Mouse (Mus musculus): ENCODE measurements around the gene Taf6l. TPM values are rescaled to one million over a fixed set of nuclear protein-coding genes. Genes with fewer than 3 reads are reported as not detected.

Gene Taf6l
- total and polyA plus RNA-seq, 3 experiments = 17.0 to 33.4 (median 17.5) TPM

- TF ChIP-seq POLR2AphosphoS5 (IDR thresholded peaks at IDR 0.05; ENCODE audit: insufficient replicate concordance, low read depth, low read length) (0 out of 2 replicates have a peak, but pooled peaks have one; percentile 64), CTCF (IDR thresholded peaks at IDR 0.05; ENCODE audit: low read depth, low read length) (no peak)
- peaks cover 68% of the 10 kb centered on the region for H3K36me3 ChIP-seq (replicated peaks)
- peak within 1 kb of the TSS; percentile 85 for H3K4me3 ChIP-seq (ENCODE audit: low read depth, low read length)
- H3K4me1 ChIP-seq (ENCODE audit: insufficient read depth, low read depth, low read length) = peaks cover 51% of the 10 kb centered on the region
- no peaks in the 10 kb centered on the region for H3K9me3 ChIP-seq (replicated peaks)
- ATAC-seq (ENCODE audit: extremely low read depth, insufficient number of reproducible peaks, low FRiP score, poor library complexity, severe bottlenecking) (peak; percentile 85), DNase-seq (ENCODE audit: low spot score) (peak; percentile 91)
- no peaks in the 10 kb centered on the region for H3K27me3 ChIP-seq (ENCODE audit: insufficient read depth, low read length)
These were observed 12.0 kb downstream of the Taf6l start, which contains the start of gene Tmem179b for GRCm38 (mm10) chr19:8774086-8774835. Gene Tmem179b, minus strand, starts transcription at chr19:8774467.

GRCm38 (mm10) chr19:8773409-8773808, 12.8 kb downstream of the Taf6l start:
- Histone ChIP-seq H3K36me3 (replicated peaks) (peaks cover 70% of the 10 kb centered on the region), H3K4me1 (ENCODE audit: insufficient read depth, low read depth, low read length) (peaks cover 51% of the 10 kb centered on the region), H3K27me3 (ENCODE audit: insufficient read depth, low read length) (no peaks in the 10 kb centered on the region), H3K4me3 (ENCODE audit: low read depth, low read length) (peak overlapping the region; percentile 85), H3K9me3 (replicated peaks) (no peaks in the 10 kb centered on the region)
- ATAC-seq (ENCODE audit: extremely low read depth, insufficient number of reproducible peaks, low FRiP score, poor library complexity, severe bottlenecking) (no peak), DNase-seq (ENCODE audit: low spot score) (no peak)
- no peak for TF ChIP-seq GATA2 (IDR thresholded peaks at IDR 0.05; ENCODE audit: borderline replicate concordance, low read depth, low read length)

- TF ChIP-seq CTCF (IDR thresholded peaks at IDR 0.05; ENCODE audit: low read depth, low read length) (no peak), TAL1 (conservative IDR thresholded peaks at IDR 0.05; ENCODE audit: low read depth, low read length) (peak; percentile 66; the same call in 1 of the 2 replicates)
- H3K9me3 ChIP-seq (replicated peaks) = no peaks in the 10 kb centered on the region
- peak overlapping the region; percentile 85; the same call in 1 of the 2 replicates for H3K4me3 ChIP-seq (ENCODE audit: low read depth, low read length)
- peaks cover 51% of the 10 kb centered on the region for H3K4me1 ChIP-seq (ENCODE audit: insufficient read depth, low read depth, low read length)
- H3K27me3 ChIP-seq (ENCODE audit: insufficient read depth, low read length) = no peaks in the 10 kb centered on the region
- H3K36me3 ChIP-seq (replicated peaks) = peaks cover 70% of the 10 kb centered on the region
- peak; percentile 43 for DNase-seq (ENCODE audit: low spot score)
- peak; percentile 48; the same call in 1 of the 2 replicates for ATAC-seq (ENCODE audit: extremely low read depth, insufficient number of reproducible peaks, low FRiP score, poor library complexity, severe bottlenecking)
These were observed 13.2 kb downstream of the Taf6l start for GRCm38 (mm10) chr19:8772996-8773395.

GRCm38 (mm10) chr19:8770567-8771270, 15.5 kb downstream of the Taf6l start, which contains the start of gene Tmem223:
Gene Tmem223, plus strand, starts transcription at chr19:8770996.
- TF ChIP-seq CTCF (IDR thresholded peaks at IDR 0.05; ENCODE audit: low read depth, low read length) (no peak), POLR2AphosphoS5 (IDR thresholded peaks at IDR 0.05; ENCODE audit: insufficient replicate concordance, low read depth, low read length) (no peak), TAL1 (conservative IDR thresholded peaks at IDR 0.05; ENCODE audit: low read depth, low read length) (no peak), GATA2 (IDR thresholded peaks at IDR 0.05; ENCODE audit: borderline replicate concordance, low read depth, low read length) (no peak), GATA1 (IDR thresholded peaks at IDR 0.05; ENCODE audit: borderline replicate concordance, low read length) (no peak)
- ATAC-seq (ENCODE audit: extremely low read depth, insufficient number of reproducible peaks, low FRiP score, poor library complexity, severe bottlenecking) (no peak), DNase-seq (ENCODE audit: low spot score) (no peak)
- peaks cover 81% of the 10 kb centered on the region for H3K36me3 ChIP-seq (replicated peaks)
- H3K4me3 ChIP-seq (ENCODE audit: low read depth, low read length) = peak within 1 kb of the TSS; percentile 10; the same call in 1 of the 2 replicates
- H3K9me3 ChIP-seq (replicated peaks) = peaks cover 2% of the 10 kb centered on the region
- peaks cover 39% of the 10 kb centered on the region for H3K4me1 ChIP-seq (ENCODE audit: insufficient read depth, low read depth, low read length)
- H3K27me3 ChIP-seq (ENCODE audit: insufficient read depth, low read length) = no peaks in the 10 kb centered on the region

- TF ChIP-seq POLR2AphosphoS5 (IDR thresholded peaks at IDR 0.05; ENCODE audit: insufficient replicate concordance, low read depth, low read length) (no peak), TAL1 (conservative IDR thresholded peaks at IDR 0.05; ENCODE audit: low read depth, low read length) (no peak)
- Histone ChIP-seq H3K36me3 (replicated peaks) (peaks cover 97% of the 10 kb centered on the region), H3K4me3 (ENCODE audit: low read depth, low read length) (peak overlapping the region; percentile 27; the same call in 1 of the 2 replicates), H3K4me1 (ENCODE audit: insufficient read depth, low read depth, low read length) (peaks cover 12% of the 10 kb centered on the region), H3K9me3 (replicated peaks) (peaks cover 16% of the 10 kb centered on the region), H3K27me3 (ENCODE audit: insufficient read depth, low read length) (no peaks in the 10 kb centered on the region)
- no peak for DNase-seq (ENCODE audit: low spot score)
- ATAC-seq (ENCODE audit: extremely low read depth, insufficient number of reproducible peaks, low FRiP score, poor library complexity, severe bottlenecking) = no peak
These were observed 20.7 kb downstream of the Taf6l start for GRCm38 (mm10) chr19:8765562-8765961.

GRCm38 (mm10) chr19:8763276-8763675, 22.9 kb downstream of the Taf6l start:
- no peak for TF ChIP-seq TAL1 (conservative IDR thresholded peaks at IDR 0.05; ENCODE audit: low read depth, low read length)
- TF ChIP-seq CTCF (IDR thresholded peaks at IDR 0.05; ENCODE audit: low read depth, low read length) = no peak
- TF ChIP-seq GATA1 (IDR thresholded peaks at IDR 0.05; ENCODE audit: borderline replicate concordance, low read length) = no peak
- TF ChIP-seq POLR2AphosphoS5 (IDR thresholded peaks at IDR 0.05; ENCODE audit: insufficient replicate concordance, low read depth, low read length) = no peak
- TF ChIP-seq GATA2 (IDR thresholded peaks at IDR 0.05; ENCODE audit: borderline replicate concordance, low read depth, low read length) = no peak
- H3K4me1 ChIP-seq (ENCODE audit: insufficient read depth, low read depth, low read length) = peaks cover 24% of the 10 kb centered on the region
- no peak overlapping the region for H3K4me3 ChIP-seq (ENCODE audit: low read depth, low read length)
- no peak for ATAC-seq (ENCODE audit: extremely low read depth, insufficient number of reproducible peaks, low FRiP score, poor library complexity, severe bottlenecking)
- H3K27me3 ChIP-seq (ENCODE audit: insufficient read depth, low read length) = no peaks in the 10 kb centered on the region
- no peak for DNase-seq (ENCODE audit: low spot score)
- peaks cover 16% of the 10 kb centered on the region for H3K9me3 ChIP-seq (replicated peaks)
- peaks cover 77% of the 10 kb centered on the region for H3K36me3 ChIP-seq (replicated peaks)

Data from G1E (cell line).